Mouse (Mus musculus) lung, adult 10 weeks (tissue): ENCODE results near the gene Dcpp1. TPM values are rescaled to one million over a fixed set of nuclear protein-coding genes. Genes with fewer than 3 reads are reported as not detected.

Experiments
- polyA plus RNA-seq: library from polyadenylated mRNA; stranded (reverse); fragments of 350-450 nt; fragmentation: Illumina TruSeq; extraction: RNeasy Lipid Tissue Mini Kit (QIAGEN cat#74804); gene quantifications from one replicate; pipeline ENCODE4 v1.2.3, GENCODE M21; 2014; ENCODE audit warnings: low read depth, low replicate concordance; ENCODE audit not compliant: insufficient read depth

Gene Dcpp1
- not detected for polyA plus RNA-seq

GRCm38 (mm10) chr17:23880576-23880975 is at the start of gene Dcpp1, which contains the start of gene Dcpp2:
Dcpp1 (plus strand) TSS chr17:23880876.
Dcpp2 (plus strand) TSS chr17:23880880.

GRCm38 (mm10) chr17:23836006-23836575 is 44.6 kb upstream of the Dcpp1 start, which contains the start of gene Prss33:
Prss33 (minus strand) TSS chr17:23836056.

GRCm38 (mm10) chr17:23843812-23844273 is 36.8 kb upstream of the Dcpp1 start, which contains the start of the genes Prss32 and Prss41:
Prss32 (plus strand) TSS chr17:23843855.
Prss41 (minus strand) TSS chr17:23844172.

GRCm38 (mm10) chr17:23867756-23868155 is 12.9 kb upstream of the Dcpp1 start, which contains the start of gene Prss21:
Prss21 (plus strand) TSS chr17:23868056.

GRCm38 (mm10) chr17:23917158-23917557 is 36.5 kb downstream of the Dcpp1 start, which contains the start of gene Dcpp3:
Dcpp3 (plus strand) TSS chr17:23917458.

Other genes with a start within 250 kb of the Dcpp1 start
- 0.27 TPM for gene Mmp25, start 235.6 kb upstream of the Dcpp1 start, polyA plus RNA-seq
- 4.0 TPM for gene Bicdl2, start 220.4 kb upstream of the Dcpp1 start, polyA plus RNA-seq
- gene Hcfc1r1, start 207.3 kb upstream of the Dcpp1 start, polyA plus RNA-seq: 190 TPM
- 13.9 TPM for gene Thoc6, start 207.0 kb upstream of the Dcpp1 start, polyA plus RNA-seq
- 52.6 TPM for gene Tnfrsf12a, start 203.4 kb upstream of the Dcpp1 start, polyA plus RNA-seq
- gene Cldn6, start 201.6 kb upstream of the Dcpp1 start, polyA plus RNA-seq: 0.33 TPM
- not detected for gene Cldn9, start 196.8 kb upstream of the Dcpp1 start, polyA plus RNA-seq
- gene 1520401A03Rik, start 158.1 kb upstream of the Dcpp1 start, polyA plus RNA-seq: not detected
- 4.5 TPM for gene Pkmyt1, start 154.5 kb upstream of the Dcpp1 start, polyA plus RNA-seq
- 16.5 TPM for gene Paqr4, start 140.0 kb upstream of the Dcpp1 start, polyA plus RNA-seq
- gene Kremen2, start 135.0 kb upstream of the Dcpp1 start, polyA plus RNA-seq: 0.32 TPM
- 21.7 TPM for gene Flywch1, start 109.3 kb upstream of the Dcpp1 start, polyA plus RNA-seq
- gene Flywch2, start 94.8 kb upstream of the Dcpp1 start, polyA plus RNA-seq: 11.3 TPM
- 98.6 TPM for gene Srrm2, start 90.3 kb upstream of the Dcpp1 start, polyA plus RNA-seq
- 496 TPM for gene Elob, start 51.7 kb upstream of the Dcpp1 start, polyA plus RNA-seq
- not detected for gene Prss33, start 44.8 kb upstream of the Dcpp1 start, polyA plus RNA-seq
- gene Prss32, start 37.0 kb upstream of the Dcpp1 start, polyA plus RNA-seq: not detected
- 0.25 TPM for gene Prss41, start 36.7 kb upstream of the Dcpp1 start, polyA plus RNA-seq
- not detected for gene Prss21, start 12.8 kb upstream of the Dcpp1 start, polyA plus RNA-seq
- gene Dcpp2, start within 50 bp of the Dcpp1 start, polyA plus RNA-seq: not detected
- gene Dcpp3, start 36.6 kb downstream of the Dcpp1 start, polyA plus RNA-seq: not detected
- gene Sbp, start 60.8 kb downstream of the Dcpp1 start, polyA plus RNA-seq: not detected
- not detected for gene Sbpl, start 74.4 kb downstream of the Dcpp1 start, polyA plus RNA-seq
- gene Prss30, start 99.7 kb downstream of the Dcpp1 start, polyA plus RNA-seq: 0.35 TPM
- not detected for gene Prss22, start 117.2 kb downstream of the Dcpp1 start, polyA plus RNA-seq
- not detected for gene Prss27, start 157.3 kb downstream of the Dcpp1 start, polyA plus RNA-seq
- gene Kctd5, start 192.6 kb downstream of the Dcpp1 start, polyA plus RNA-seq: 16.7 TPM